Mouse (Mus musculus) megakaryocyte-erythroid progenitor cell, adult 5-6 weeks (primary cell): ENCODE measurements at regions not wholly inside any gene's neighbourhood (a gene's known extent, or its start where the extent isn't known, plus 50 kb on each side); places are given as distances from the start of the nearest gene placed in this dataset.
"Not testable (repeated sequence)": the region's sequence is repeated elsewhere in the genome, so short reads cannot be mapped to it uniquely, and the experiment has no call there.

Source experiments
- ATAC-seq: replicated peaks from 2 replicates; pipeline ENCODE4 v1.8.0; 2016; ENCODE audit warnings: mild to moderate bottlenecking, inconsistent platforms; ENCODE audit not compliant: severe bottlenecking, poor library complexity, low FRiP score, low TSS enrichment

GRCm38 (mm10) chr14:104410730-104411129 is 57.1 kb downstream of the Pou4f1 start:
- ATAC-seq = no peak

DNA sequence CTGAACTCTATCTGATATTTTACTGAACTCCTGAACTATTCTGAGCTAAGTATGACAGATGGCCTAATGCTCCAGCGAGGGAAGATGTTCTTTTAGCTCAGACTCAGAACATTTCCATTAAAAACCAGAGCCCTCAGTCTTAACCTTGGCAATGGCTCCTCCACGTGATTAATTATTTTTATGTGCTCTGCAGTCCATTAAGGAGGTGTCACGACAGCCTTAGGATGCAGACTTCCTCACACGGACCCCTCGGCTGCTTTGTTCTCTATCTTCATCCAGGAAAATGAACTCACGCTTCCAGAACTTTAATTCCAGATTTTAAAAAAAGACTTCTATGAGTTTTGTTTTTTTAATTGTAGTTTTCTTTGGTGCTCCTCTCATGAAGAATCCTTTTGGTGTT is 57.5 kb downstream of the Pou4f1 start:
- ATAC-seq = no peak

- ATAC-seq = no peak
These were observed 61.7 kb downstream of the Pou4f1 start for GRCm38 (mm10) chr14:104406062-104406461.

- ATAC-seq = no peak
These were observed 78.3 kb downstream of the Pou4f1 start for GRCm38 (mm10) chr14:104389297-104390071.

DNA sequence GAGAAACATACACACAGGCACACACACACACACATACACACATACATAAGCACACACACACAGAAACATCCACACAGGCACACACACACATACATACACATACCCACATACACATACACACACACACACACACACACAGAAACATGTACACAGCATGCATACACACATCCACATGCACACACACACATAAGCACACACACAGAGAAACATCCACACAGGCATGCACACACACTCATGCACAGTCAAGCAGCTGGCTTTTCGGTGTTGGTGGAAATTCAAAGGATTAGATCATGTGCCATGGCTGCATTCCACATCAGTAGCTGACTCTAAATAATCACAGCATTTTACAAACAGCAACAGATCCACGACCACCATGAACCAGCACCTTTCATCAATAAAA is 78.9 kb downstream of the Pou4f1 start:
- no peak for ATAC-seq

DNA sequence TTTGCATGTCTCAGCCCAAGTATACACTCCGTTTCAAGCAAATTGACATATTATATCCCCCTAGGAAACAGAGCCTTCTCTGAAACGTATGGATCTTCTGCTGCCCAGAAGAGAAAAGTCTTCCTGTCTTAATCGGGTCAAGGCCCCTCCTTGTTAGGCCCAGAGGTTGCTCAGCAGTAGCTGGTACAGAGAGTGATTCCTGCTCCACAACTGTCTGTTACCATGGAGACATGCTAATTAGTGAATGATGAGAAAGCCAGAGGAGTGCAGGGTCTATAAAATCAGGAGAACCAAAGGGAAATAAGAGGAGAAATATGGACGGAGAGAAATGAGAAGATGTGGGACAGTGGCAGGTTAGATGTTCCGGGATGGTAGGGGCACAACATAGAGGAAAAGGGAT is 86.8 kb downstream of the Pou4f1 start:
- no peak for ATAC-seq

DNA sequence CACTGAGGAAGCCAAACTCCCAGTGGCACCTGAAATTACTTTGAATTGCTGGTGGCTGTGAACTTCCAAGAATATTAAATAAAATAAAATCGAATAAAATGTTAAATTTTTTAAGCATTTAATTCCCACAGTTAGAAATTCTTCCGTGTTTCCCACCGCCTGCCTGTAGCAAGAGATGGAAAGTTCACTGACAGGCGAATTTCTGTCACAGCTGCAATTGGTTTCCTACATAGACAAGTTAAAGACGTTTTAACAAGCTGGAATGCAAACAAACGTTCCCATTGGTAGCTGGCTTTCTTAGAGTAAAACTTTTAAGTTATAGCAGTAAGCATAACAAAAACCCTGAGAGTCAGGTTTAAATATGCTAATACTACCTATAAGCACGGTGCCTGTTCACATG is 95.0 kb downstream of the Pou4f1 start:
- ATAC-seq = no peak

DNA sequence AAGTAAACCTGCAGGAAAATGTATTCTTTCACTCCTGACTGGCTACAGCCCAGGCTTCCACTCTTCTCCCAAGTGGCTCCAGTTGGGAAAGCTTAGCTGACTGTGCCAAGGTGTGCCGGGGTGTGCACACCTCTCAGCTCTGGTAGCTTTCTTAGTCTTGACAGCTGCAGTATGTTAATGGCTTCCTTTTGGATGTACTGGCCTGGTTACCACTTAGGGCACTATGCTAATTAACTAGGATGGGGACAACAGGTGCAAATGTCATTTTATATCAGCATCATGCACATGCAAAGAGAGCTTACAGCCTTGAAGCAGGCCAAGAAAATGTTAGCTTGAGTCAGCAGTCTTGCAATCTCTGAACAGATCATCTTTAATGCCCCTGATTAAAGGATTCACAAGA is 111.2 kb downstream of the Pou4f1 start:
- ATAC-seq = no peak

DNA sequence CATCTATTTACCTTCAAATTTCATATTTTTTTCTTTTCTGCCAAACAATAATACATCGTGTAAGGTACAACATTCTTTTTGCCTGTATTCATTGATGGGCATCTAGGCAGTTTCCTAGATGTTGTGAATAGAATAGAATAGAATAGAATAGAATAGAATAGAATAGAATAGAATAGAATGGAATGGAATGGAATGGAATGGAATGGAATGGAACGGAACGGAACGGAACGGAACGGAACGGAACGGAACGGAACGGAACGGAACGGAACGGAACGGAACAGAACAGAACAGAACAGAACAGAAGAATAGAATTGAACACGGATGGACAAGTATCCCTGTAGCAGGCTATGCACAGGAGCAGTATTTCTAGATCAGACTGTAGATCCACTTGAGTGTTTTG is 131.0 kb downstream of the Pou4f1 start:
- not testable (repeated sequence) for ATAC-seq

GRCm38 (mm10) chr14:104326089-104326488 is 141.7 kb downstream of the Pou4f1 start:
- no peak for ATAC-seq

- no peak for ATAC-seq
These were observed 167.7 kb downstream of the Pou4f1 start for GRCm38 (mm10) chr14:104300141-104300540.

DNA sequence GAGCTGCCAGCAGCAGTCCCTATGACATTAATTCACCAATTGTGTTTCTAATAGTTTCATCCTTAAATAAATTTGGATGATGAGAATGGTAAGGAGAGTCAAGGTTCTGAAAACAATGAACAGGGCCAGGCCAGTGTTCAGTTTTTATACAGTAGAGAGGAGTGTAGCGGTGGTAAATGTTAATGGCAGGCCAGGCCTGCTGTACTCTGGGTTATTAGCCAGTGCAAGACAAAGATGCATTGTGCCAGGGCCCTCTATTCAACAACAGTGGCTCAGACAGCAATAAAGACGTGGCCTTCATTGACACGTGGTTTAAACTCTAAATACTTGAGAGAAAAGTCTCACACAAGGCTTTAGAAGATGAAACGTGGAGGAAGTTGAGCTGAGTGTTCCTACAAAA is 169.5 kb downstream of the Pou4f1 start:
- no peak for ATAC-seq

DNA sequence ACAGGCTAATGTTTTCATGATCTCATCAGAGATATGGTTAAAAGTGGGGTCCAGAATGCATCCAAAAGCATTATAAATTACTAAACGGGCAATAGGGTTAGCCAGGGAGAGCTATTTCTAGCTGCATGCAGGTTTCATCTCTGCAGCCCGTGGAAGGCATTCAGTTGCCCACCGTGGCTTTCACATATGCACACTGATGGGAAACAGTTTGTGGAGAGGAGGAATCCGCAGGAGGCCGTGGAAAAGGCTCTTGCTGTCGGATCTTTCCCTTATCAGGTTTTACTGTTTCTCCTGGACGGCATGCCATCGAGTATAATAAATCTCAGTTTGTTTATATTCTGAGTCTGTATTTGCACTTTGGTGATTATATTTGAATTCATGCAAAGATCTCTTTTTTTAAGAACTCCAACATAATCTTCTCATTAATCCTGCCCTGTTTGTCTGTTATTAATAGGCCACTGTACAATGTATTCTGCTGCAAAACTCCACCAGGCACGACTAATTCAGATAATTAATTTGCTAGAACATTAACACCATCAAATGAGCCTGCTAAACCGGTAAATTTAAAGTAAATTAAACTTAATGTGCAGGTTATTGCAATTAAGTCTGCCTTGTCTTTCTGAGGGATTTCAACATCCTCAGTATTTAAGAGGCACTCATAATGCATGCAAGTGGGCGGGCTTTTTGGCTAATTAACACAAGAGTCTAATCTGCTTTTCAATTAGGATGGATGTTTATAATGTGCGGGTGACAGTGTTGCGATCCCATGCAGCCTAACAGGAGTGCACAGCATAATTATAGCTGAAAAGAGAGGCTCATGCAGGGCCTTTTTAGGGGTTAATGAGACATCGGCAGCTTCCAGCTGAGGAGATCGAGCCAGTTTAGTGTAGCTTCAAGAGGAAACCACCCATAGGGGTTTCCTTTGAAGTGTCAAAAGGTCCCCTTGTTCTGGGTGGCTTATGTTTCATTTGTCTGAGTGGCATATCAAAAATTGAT is 170.2 kb downstream of the Pou4f1 start:
- ATAC-seq = no peak

DNA sequence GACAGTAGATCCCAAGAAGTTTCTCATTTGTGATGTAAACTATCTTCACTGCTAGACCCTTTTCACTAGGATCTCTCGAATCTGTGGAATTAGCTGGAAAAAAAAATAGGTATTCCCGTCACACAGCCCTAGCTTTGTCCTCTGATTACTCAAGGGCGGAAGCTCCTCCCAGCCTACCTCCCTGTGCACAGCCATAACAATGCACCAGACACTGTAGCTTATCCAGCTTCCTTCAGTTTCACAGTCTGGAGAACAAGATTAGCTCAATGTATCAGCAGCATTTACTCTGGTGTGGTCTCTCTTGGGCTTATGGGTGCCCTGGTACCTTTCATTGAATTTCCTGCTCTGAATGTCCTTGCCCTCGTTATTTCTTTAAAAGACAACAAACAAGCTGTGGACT is 174.0 kb downstream of the Pou4f1 start:
- no peak for ATAC-seq

DNA sequence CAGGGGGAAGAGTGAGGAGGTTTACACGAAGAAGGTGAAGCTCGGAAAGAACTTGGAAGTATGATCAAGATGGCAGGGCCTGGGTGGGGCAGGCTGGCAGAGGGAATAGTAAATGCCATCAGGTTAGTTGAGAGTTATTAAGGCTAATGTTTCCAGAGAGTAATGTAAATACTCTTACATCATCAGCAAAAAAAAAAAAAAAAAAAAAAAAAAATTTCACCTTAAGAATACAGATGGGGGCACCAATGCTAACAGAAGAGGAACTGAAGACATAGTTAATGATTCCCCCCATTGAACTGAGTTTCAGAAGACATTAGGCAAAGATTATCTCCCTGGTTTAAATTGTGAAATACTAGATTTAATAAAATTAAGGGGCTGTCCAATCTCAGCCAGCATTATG is 174.7 kb downstream of the Pou4f1 start:
- ATAC-seq = no peak

DNA sequence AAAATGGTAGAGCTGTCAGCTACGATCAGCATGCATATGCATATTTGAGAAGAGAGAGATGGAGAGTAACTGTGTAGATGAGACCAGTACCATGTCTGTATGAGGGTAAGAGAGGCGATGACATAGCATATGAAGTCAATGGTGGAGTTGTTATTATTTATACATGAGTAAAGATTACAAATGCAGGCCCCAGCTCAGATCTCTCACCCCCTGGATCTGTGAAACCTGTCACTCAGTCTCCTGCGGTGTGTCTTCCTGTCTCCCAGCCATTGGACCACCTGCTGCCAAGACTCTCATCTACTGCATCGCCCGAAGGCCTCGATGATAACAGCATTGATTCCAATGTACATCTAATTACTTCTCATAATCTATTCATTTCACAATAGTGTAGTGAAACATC is 187.4 kb downstream of the Pou4f1 start:
- no peak for ATAC-seq

- no peak for ATAC-seq
These were observed 187.9 kb downstream of the Pou4f1 start for GRCm38 (mm10) chr14:104279890-104280289.

GRCm38 (mm10) chr14:104274752-104275151 is 193.0 kb downstream of the Pou4f1 start:
- no peak for ATAC-seq

GRCm38 (mm10) chr14:104264919-104265764 is 202.7 kb downstream of the Pou4f1 start:
- no peak for ATAC-seq

- no peak for ATAC-seq
These were observed 250.8 kb downstream of the Pou4f1 start for GRCm38 (mm10) chr14:104216965-104217364.
